Mouse (Mus musculus) intestine, embryonic 16.5 days (tissue): ENCODE measurements around the gene Sdhaf2. TPM values are rescaled to one million over a fixed set of nuclear protein-coding genes. Genes with fewer than 3 reads are reported as not detected.
"Not testable (repeated sequence)": the region's sequence is repeated elsewhere in the genome, so short reads cannot be mapped to it uniquely, and the experiment has no call there.

ENCODE experiments used
- ATAC-seq: fragments of 200-750 bp; cut with Nextera tagmentation; 2 replicates; pipeline ENCODE4 v1.8.0; 2017; ENCODE audit warnings: moderate TSS enrichment, moderate library complexity
- H3K27ac ChIP-seq: fragments of 300-500 bp; sonication (generic); 2 replicates; pipeline ENCODE4 v1.5.1; 2014; ENCODE audit warnings: mild to moderate bottlenecking, low read length
- H3K27me3 ChIP-seq: fragments of 300-500 bp; sonication (generic); replicated peaks from 2 replicates; pipeline ENCODE4 v1.6.1; 2014; ENCODE audit warnings: low read length, control low read depth, mixed read lengths; ENCODE audit not compliant: control insufficient read depth, insufficient read depth
- H3K36me3 ChIP-seq: fragments of 300-500 bp; sonication (generic); 2 replicates; pipeline ENCODE4 v1.6.1; 2014; ENCODE audit warnings: low read length, control low read depth; ENCODE audit not compliant: control insufficient read depth, insufficient read depth
- H3K4me1 ChIP-seq: fragments of 300-500 bp; sonication (generic); 2 replicates; pipeline ENCODE4 v1.6.1; 2014; ENCODE audit warnings: low read length, control low read depth, mixed read lengths; ENCODE audit not compliant: control insufficient read depth, insufficient read depth
- H3K4me2 ChIP-seq: fragments of 300-500 bp; sonication (generic); 2 replicates; pipeline ENCODE4 v1.6.1; 2014; ENCODE audit warnings: low read depth, low read length, control low read depth
- H3K4me3 ChIP-seq: fragments of 300-500 bp; sonication (generic); 2 replicates; pipeline ENCODE4 v1.5.1; 2014; ENCODE audit warnings: mild to moderate bottlenecking, low read length
- H3K9ac ChIP-seq: fragments of 300-500 bp; sonication (generic); 2 replicates; pipeline ENCODE4 v1.6.1; 2014; ENCODE audit warnings: low read depth, low read length
- H3K9me3 ChIP-seq: fragments of 300-500 bp; sonication (generic); 2 replicates; pipeline ENCODE4 v1.6.1; 2016; ENCODE audit warnings: low read length, control low read depth; ENCODE audit not compliant: control insufficient read depth
- WGBS: fragments of 180-500 bp; shearing (Covaris S2); extraction: QIAGEN DNeasy Blood & Tissue Kit; methylation state at CpG from one replicate; pipeline ENCODE4 v1.1.7; 2014; 5-methylcytosine and 5-hydroxymethylcytosine counted together
- polyA plus RNA-seq: library from polyadenylated mRNA; unstranded; fragments of >200 nt; fragmentation: Nextera tagmentation; extraction: Ambion mirVana; gene quantifications from 2 replicates; pipeline ENCODE4 v1.2.1, GENCODE M21; 2015

Sdhaf2 gene
- polyA plus RNA-seq, result 57.4 and 60.9 TPM in 2 replicates

- WGBS, result 0% methylated on average over 11 of the region's 11 CpGs
- peak within 1 kb of the TSS; percentile 77 for H3K4me2 ChIP-seq
- H3K27ac ChIP-seq, result peak within 1 kb of the TSS; percentile 100
- H3K27me3 ChIP-seq, result no peaks in the 10 kb centered on the region
- H3K4me1 ChIP-seq, result peaks cover 15% of the 10 kb centered on the region
- H3K9ac ChIP-seq, result peak within 1 kb of the TSS; percentile 100
- 0 out of 2 replicates have a peak, but pooled peaks cover 3% of the 10 kb centered on the region for H3K36me3 ChIP-seq
- peak within 1 kb of the TSS; percentile 93 for H3K4me3 ChIP-seq
- ATAC-seq, result no peak
- H3K9me3 ChIP-seq, result no peaks in the 10 kb centered on the region
Observed at GRCm38 (mm10) chr19:10525910-10526309, at the start of gene Sdhaf2. Sdhaf2 (minus strand) TSS chr19:10526142.

- Histone ChIP-seq H3K4me1 (no peaks in the 10 kb centered on the region), H3K27ac (no peak overlapping the region), H3K9ac (no peak overlapping the region), H3K9me3 (no peaks in the 10 kb centered on the region), H3K27me3 (no peaks in the 10 kb centered on the region), H3K4me2 (no peak overlapping the region), H3K4me3 (no peak overlapping the region), H3K36me3 (0 out of 2 replicates have a peak, but pooled peaks cover 2% of the 10 kb centered on the region)
- no peak for ATAC-seq
- WGBS, result 94% methylated on average over 6 of the region's 6 CpGs
Observed at GRCm38 (mm10) chr19:10569627-10570026, 43.7 kb upstream of the Sdhaf2 start.

GRCm38 (mm10) chr19:10565217-10565616 is 39.3 kb upstream of the Sdhaf2 start:
- H3K4me2 ChIP-seq, result no peak overlapping the region
- ATAC-seq, result no peak
- H3K9me3 ChIP-seq, result no peaks in the 10 kb centered on the region
- no peaks in the 10 kb centered on the region for H3K27me3 ChIP-seq
- WGBS, result 45% methylated on average over 4 of the region's 4 CpGs
- no peak overlapping the region for H3K9ac ChIP-seq
- no peak overlapping the region for H3K27ac ChIP-seq
- no peak overlapping the region for H3K4me3 ChIP-seq
- no peaks in the 10 kb centered on the region for H3K36me3 ChIP-seq
- H3K4me1 ChIP-seq, result no peaks in the 10 kb centered on the region

GRCm38 (mm10) chr19:10564278-10564677 is 38.3 kb upstream of the Sdhaf2 start:
- WGBS, result 81% methylated on average over 6 of the region's 6 CpGs
- H3K9me3 ChIP-seq, result no peaks in the 10 kb centered on the region
- ATAC-seq, result no peak
- H3K27me3 ChIP-seq, result no peaks in the 10 kb centered on the region
- no peaks in the 10 kb centered on the region for H3K4me1 ChIP-seq
- H3K27ac ChIP-seq, result no peak overlapping the region
- no peak overlapping the region for H3K4me3 ChIP-seq
- no peak overlapping the region for H3K9ac ChIP-seq
- no peaks in the 10 kb centered on the region for H3K36me3 ChIP-seq
- no peak overlapping the region for H3K4me2 ChIP-seq

- 66% methylated on average over 5 of the region's 5 CpGs for WGBS
- no peak overlapping the region for H3K4me2 ChIP-seq
- no peak for ATAC-seq
- H3K4me3 ChIP-seq, result no peak overlapping the region
- no peaks in the 10 kb centered on the region for H3K9me3 ChIP-seq
- H3K27ac ChIP-seq, result no peak overlapping the region
- H3K27me3 ChIP-seq, result no peaks in the 10 kb centered on the region
- no peaks in the 10 kb centered on the region for H3K36me3 ChIP-seq
- H3K9ac ChIP-seq, result no peak overlapping the region
- H3K4me1 ChIP-seq, result no peaks in the 10 kb centered on the region
Observed at GRCm38 (mm10) chr19:10562351-10562750, 36.4 kb upstream of the Sdhaf2 start.

- H3K4me2 ChIP-seq, result no peak overlapping the region
- no peak overlapping the region for H3K9ac ChIP-seq
- H3K27me3 ChIP-seq, result no peaks in the 10 kb centered on the region
- WGBS, result 44% methylated on average over 6 of the region's 6 CpGs
- no peaks in the 10 kb centered on the region for H3K4me1 ChIP-seq
- no peaks in the 10 kb centered on the region for H3K9me3 ChIP-seq
- ATAC-seq, result peak; percentile 78; the same call in 1 of the 2 replicates
- peak overlapping the region; percentile 62 for H3K27ac ChIP-seq
- no peaks in the 10 kb centered on the region for H3K36me3 ChIP-seq
- H3K4me3 ChIP-seq, result no peak overlapping the region
Observed at GRCm38 (mm10) chr19:10561558-10562314, 35.8 kb upstream of the Sdhaf2 start.

GRCm38 (mm10) chr19:10560108-10560507 is 34.2 kb upstream of the Sdhaf2 start:
- Histone ChIP-seq H3K4me2 (no peak overlapping the region), H3K4me3 (no peak overlapping the region), H3K4me1 (peaks cover under 1% of the 10 kb centered on the region), H3K36me3 (no peaks in the 10 kb centered on the region), H3K27me3 (no peaks in the 10 kb centered on the region), H3K9me3 (no peaks in the 10 kb centered on the region), H3K27ac (no peak overlapping the region), H3K9ac (no peak overlapping the region)
- no peak for ATAC-seq
- 41% methylated on average over 5 of the region's 5 CpGs for WGBS

- not testable (repeated sequence) for H3K4me3 ChIP-seq, H3K27me3 ChIP-seq, H3K9me3 ChIP-seq, H3K27ac ChIP-seq, H3K4me2 ChIP-seq, H3K4me1 ChIP-seq, H3K36me3 ChIP-seq, ATAC-seq, H3K9ac ChIP-seq
- WGBS, result 72% methylated on average over 4 of the region's 4 CpGs
Observed at GRCm38 (mm10) chr19:10557837-10558375, 32.0 kb upstream of the Sdhaf2 start.

- H3K4me2 ChIP-seq, result no peak overlapping the region
- no peak overlapping the region for H3K4me3 ChIP-seq
- no peak overlapping the region for H3K9ac ChIP-seq
- no peak overlapping the region for H3K27ac ChIP-seq
- H3K9me3 ChIP-seq, result no peaks in the 10 kb centered on the region
- no peaks in the 10 kb centered on the region for H3K36me3 ChIP-seq
- ATAC-seq, result no peak
- no peaks in the 10 kb centered on the region for H3K27me3 ChIP-seq
- H3K4me1 ChIP-seq, result peaks cover 5% of the 10 kb centered on the region
- WGBS, result 79% methylated on average over 2 of the region's 2 CpGs
Observed at GRCm38 (mm10) chr19:10557430-10557829, 31.5 kb upstream of the Sdhaf2 start.
